Mouse (Mus musculus) midbrain, embryonic 14.5 days (tissue): ENCODE measurements at regions not wholly inside any gene's neighbourhood (a gene's known extent, or its start where the extent isn't known, plus 50 kb on each side); places are given as distances from the start of the nearest gene placed in this dataset.

Experiments
- ATAC-seq: fragments of 200-750 bp; cut with Nextera tagmentation; 2 replicates; pipeline ENCODE4 v1.8.0; 2017; ENCODE audit warnings: moderate number of reproducible peaks, moderate library complexity; ENCODE audit not compliant: low FRiP score, low TSS enrichment
- DNase-seq: peaks from one replicate; pipeline ENCODE4 v3.0.0-alpha.2; 2015
- H3K27ac ChIP-seq: fragments of 300-500 bp; sonication (generic); replicated peaks from 2 replicates; pipeline ENCODE4 v1.5.1; 2014; ENCODE audit warnings: mild to moderate bottlenecking, low read depth, low read length, moderate library complexity
- H3K27me3 ChIP-seq: fragments of 300-500 bp; sonication (generic); 2 replicates; pipeline ENCODE4 v1.6.1; 2014; ENCODE audit warnings: low read length, control low read depth, mixed read lengths; ENCODE audit not compliant: control insufficient read depth, insufficient read depth
- H3K36me3 ChIP-seq: fragments of 300-500 bp; sonication (generic); 2 replicates; pipeline ENCODE4 v1.6.1; 2014; ENCODE audit warnings: low read length, control low read depth; ENCODE audit not compliant: control insufficient read depth, insufficient read depth
- H3K4me1 ChIP-seq: fragments of 300-500 bp; sonication (generic); 2 replicates; pipeline ENCODE4 v1.6.1; 2014; ENCODE audit warnings: mild to moderate bottlenecking, antibody characterized with exemption, low read length, control low read depth; ENCODE audit not compliant: control insufficient read depth, insufficient read depth
- H3K4me2 ChIP-seq: fragments of 300-500 bp; sonication (generic); 2 replicates; pipeline ENCODE4 v1.6.1; 2014; ENCODE audit warnings: mild to moderate bottlenecking, low read length, moderate library complexity
- H3K4me3 ChIP-seq: fragments of 300-500 bp; sonication (generic); replicated peaks from 2 replicates; pipeline ENCODE4 v1.5.1; 2014; ENCODE audit warnings: low read depth, low read length
- H3K9ac ChIP-seq: fragments of 300-500 bp; sonication (generic); replicated peaks from 2 replicates; pipeline ENCODE4 v1.6.1; 2014; ENCODE audit warnings: mild to moderate bottlenecking, low read length, moderate library complexity
- H3K9me3 ChIP-seq: fragments of 300-500 bp; sonication (generic); 2 replicates; pipeline ENCODE4 v1.6.1; 2016; ENCODE audit warnings: low read length, control low read depth, mixed read lengths; ENCODE audit not compliant: control insufficient read depth
- WGBS: fragments of 180-500 bp; shearing (Covaris S2); extraction: QIAGEN DNeasy Blood & Tissue Kit; methylation state at CpG from one replicate; pipeline ENCODE4 v1.1.7; 2014; 5-methylcytosine and 5-hydroxymethylcytosine counted together

DNA sequence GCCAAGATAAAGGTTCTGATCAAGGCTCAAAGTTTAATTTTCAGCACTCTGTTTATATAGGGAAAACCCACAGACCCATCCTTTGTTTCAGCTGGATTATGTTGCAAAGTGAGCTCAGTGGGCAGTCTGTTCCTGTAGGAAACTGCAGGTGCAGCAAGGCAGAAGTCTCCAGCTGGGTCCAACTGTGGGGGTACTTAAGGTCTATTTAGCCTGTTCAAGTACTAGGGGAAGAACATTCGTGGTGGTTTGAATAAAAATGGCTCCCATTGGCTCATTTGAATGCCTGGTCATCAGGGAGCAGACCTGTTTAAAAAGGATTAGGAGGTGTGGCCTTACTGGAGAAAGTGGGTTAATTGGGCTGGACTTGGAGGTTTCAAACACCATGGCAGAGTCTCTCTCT lies 106.3 kb downstream of the 2410131K14Rik start:
- Histone ChIP-seq H3K9ac (no peak overlapping the region), H3K9me3 (no peaks in the 10 kb centered on the region), H3K27ac (no peak overlapping the region), H3K36me3 (no peaks in the 10 kb centered on the region), H3K4me1 (peaks cover 4% of the 10 kb centered on the region), H3K4me3 (no peak overlapping the region), H3K4me2 (no peak overlapping the region), H3K27me3 (no peaks in the 10 kb centered on the region)
- WGBS, result 39% methylated on average over 1 of the region's 1 CpGs
- DNase-seq, result no peak
- no peak for ATAC-seq

GRCm38 (mm10) chr5:118352142-118352541 lies 107.1 kb downstream of the 2410131K14Rik start:
- Histone ChIP-seq H3K9me3 (no peaks in the 10 kb centered on the region), H3K27ac (no peak overlapping the region), H3K36me3 (no peaks in the 10 kb centered on the region), H3K27me3 (no peaks in the 10 kb centered on the region), H3K4me2 (no peak overlapping the region), H3K4me3 (no peak overlapping the region), H3K4me1 (peaks cover 4% of the 10 kb centered on the region), H3K9ac (no peak overlapping the region)
- 92% methylated on average over 4 of the region's 4 CpGs for WGBS
- ATAC-seq, result no peak
- no peak for DNase-seq

DNA sequence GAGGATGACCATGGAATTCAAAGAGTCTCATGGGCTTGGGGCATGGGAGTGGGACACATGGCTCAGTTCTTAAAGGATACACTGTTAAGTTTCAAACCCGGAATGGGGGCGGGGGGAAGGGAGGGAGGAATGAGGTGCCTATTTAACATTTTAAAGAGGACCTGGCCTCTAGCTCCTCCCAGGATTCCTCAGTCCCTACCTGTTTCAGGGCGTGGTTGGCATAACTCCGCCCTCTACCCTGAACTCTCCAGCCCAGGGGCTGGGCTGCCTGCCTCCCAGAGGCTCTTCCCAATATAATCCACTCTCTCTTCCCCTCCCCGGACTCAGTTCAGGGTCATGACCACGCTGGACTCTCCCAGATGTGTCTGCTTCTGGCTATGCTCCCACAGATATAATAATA lies 108.0 kb downstream of the 2410131K14Rik start:
- 67% methylated on average over 6 of the region's 6 CpGs for WGBS
- Histone ChIP-seq H3K4me2 (no peak overlapping the region), H3K36me3 (no peaks in the 10 kb centered on the region), H3K27me3 (no peaks in the 10 kb centered on the region), H3K9ac (no peak overlapping the region), H3K9me3 (no peaks in the 10 kb centered on the region), H3K4me3 (no peak overlapping the region), H3K4me1 (peaks cover 4% of the 10 kb centered on the region), H3K27ac (no peak overlapping the region)
- ATAC-seq (no peak), DNase-seq (no peak)

DNA sequence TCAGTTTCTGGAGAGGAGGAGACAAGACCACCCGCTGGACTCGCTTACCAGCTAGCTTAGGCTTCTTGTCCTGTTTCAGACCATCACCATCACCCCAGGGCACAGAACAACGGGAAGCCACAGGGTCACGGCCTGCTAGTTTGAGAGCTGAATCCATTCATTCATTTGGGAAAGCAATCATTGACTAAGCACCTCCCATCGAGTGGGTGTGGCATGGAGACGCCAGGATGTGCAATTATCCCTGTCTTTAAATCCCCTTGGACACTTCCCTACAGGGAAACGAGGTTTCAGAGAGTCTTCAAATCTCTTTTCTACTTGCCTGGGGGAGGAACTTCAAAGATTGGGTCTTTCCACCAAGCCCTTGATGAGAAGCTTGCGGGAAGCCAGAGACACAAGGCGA lies 108.7 kb downstream of the 2410131K14Rik start:
- no peak overlapping the region for H3K27ac ChIP-seq
- peaks cover 4% of the 10 kb centered on the region for H3K4me1 ChIP-seq
- H3K4me3 ChIP-seq, result no peak overlapping the region
- H3K4me2 ChIP-seq, result no peak overlapping the region
- no peak overlapping the region for H3K9ac ChIP-seq
- no peaks in the 10 kb centered on the region for H3K9me3 ChIP-seq
- no peaks in the 10 kb centered on the region for H3K36me3 ChIP-seq
- 11% methylated on average over 9 of the region's 9 CpGs for WGBS
- no peak for ATAC-seq
- peak; percentile 29 for DNase-seq
- H3K27me3 ChIP-seq, result no peaks in the 10 kb centered on the region

- Histone ChIP-seq H3K9me3 (no peaks in the 10 kb centered on the region), H3K27me3 (no peaks in the 10 kb centered on the region), H3K4me1 (peaks cover 4% of the 10 kb centered on the region), H3K27ac (no peak overlapping the region), H3K9ac (no peak overlapping the region), H3K36me3 (no peaks in the 10 kb centered on the region), H3K4me3 (no peak overlapping the region), H3K4me2 (no peak overlapping the region)
- no peak for DNase-seq
- 17% methylated on average over 5 of the region's 5 CpGs for whole genome bisulfite sequencing
- ATAC-seq, result no peak
These were observed 109.1 kb downstream of the 2410131K14Rik start for GRCm38 (mm10) chr5:118354127-118354526.

GRCm38 (mm10) chr5:118354871-118355270 lies 109.8 kb downstream of the 2410131K14Rik start:
- no peak overlapping the region for H3K27ac ChIP-seq

DNA sequence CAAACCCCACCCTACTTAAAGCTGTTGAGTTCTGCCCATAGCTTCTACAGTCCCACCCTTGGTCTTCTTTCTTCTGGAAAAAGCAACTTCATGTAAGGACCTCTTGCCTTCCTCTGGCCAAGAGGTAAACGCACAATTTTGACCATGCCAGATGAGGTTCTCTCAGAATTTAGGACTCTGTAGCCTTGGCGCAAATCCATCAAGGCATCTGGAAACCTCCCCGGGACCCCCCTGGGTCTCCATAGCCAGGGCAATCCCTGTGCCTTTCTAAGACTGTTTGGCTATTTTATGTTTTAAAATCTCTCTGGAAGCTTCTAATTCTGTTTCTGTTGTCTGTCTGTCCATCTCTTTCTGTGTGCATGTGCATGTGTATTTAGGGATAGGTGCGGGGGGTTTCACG lies 110.3 kb downstream of the 2410131K14Rik start:
- Histone ChIP-seq H3K27ac (no peak overlapping the region), H3K4me3 (no peak overlapping the region), H3K9me3 (no peaks in the 10 kb centered on the region), H3K4me2 (no peak overlapping the region), H3K4me1 (peaks cover 4% of the 10 kb centered on the region), H3K9ac (no peak overlapping the region), H3K27me3 (no peaks in the 10 kb centered on the region), H3K36me3 (no peaks in the 10 kb centered on the region)
- ATAC-seq, result no peak
- no peak for DNase-seq
- 81% methylated on average over 5 of the region's 5 CpGs for WGBS

More at GRCm38 (mm10) chr5:118354871-118355270, 109.8 kb downstream of the 2410131K14Rik start:
- Histone ChIP-seq H3K27me3 (no peaks in the 10 kb centered on the region), H3K9ac (no peak overlapping the region), H3K4me1 (peaks cover 4% of the 10 kb centered on the region), H3K9me3 (no peaks in the 10 kb centered on the region), H3K36me3 (no peaks in the 10 kb centered on the region), H3K4me2 (no peak overlapping the region), H3K4me3 (no peak overlapping the region)
- DNase-seq, result no peak
- ATAC-seq, result no peak
- 9% methylated on average over 3 of the region's 3 CpGs for WGBS

DNA sequence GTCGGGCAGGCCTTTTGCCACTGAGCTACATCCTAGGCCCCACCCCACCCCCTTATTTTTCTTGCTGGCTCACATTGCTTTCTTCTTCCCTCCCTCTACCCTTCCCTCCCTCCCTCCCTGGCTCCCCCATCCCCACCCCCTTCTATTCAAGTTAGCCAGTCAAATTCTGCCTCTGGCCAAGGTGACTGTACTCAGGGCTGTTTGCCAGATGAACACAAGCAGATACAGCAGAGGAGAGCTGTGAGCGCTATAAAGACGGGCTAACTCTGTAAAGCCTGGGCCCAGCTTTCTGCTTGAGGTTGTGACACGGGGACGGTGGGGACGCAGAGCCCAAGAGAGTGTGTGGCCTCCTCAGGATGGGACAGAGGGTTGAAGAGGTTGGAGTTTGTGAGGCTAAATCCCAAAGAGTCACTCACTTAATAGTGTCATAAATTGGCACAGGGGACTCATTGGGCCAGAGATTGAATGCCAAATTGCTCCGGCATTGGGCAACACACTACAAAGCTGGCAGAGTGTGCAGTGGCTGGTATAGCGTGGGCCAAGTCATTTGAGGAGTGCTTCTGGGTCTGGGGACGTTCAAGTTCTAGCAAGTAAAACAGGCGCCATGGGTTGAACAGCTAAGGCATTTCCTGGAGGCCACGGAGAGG lies 110.8 kb downstream of the 2410131K14Rik start:
- DNase-seq (peak; percentile 54), ATAC-seq (no peak)
- no peak overlapping the region for H3K27ac ChIP-seq
- no peak overlapping the region for H3K4me2 ChIP-seq
- H3K9ac ChIP-seq, result no peak overlapping the region
- H3K9me3 ChIP-seq, result no peaks in the 10 kb centered on the region
- no peaks in the 10 kb centered on the region for H3K36me3 ChIP-seq
- no peak overlapping the region for H3K4me3 ChIP-seq
- peaks cover 4% of the 10 kb centered on the region for H3K4me1 ChIP-seq
- no peaks in the 10 kb centered on the region for H3K27me3 ChIP-seq
- WGBS, result 69% methylated on average over 11 of the region's 11 CpGs

DNA sequence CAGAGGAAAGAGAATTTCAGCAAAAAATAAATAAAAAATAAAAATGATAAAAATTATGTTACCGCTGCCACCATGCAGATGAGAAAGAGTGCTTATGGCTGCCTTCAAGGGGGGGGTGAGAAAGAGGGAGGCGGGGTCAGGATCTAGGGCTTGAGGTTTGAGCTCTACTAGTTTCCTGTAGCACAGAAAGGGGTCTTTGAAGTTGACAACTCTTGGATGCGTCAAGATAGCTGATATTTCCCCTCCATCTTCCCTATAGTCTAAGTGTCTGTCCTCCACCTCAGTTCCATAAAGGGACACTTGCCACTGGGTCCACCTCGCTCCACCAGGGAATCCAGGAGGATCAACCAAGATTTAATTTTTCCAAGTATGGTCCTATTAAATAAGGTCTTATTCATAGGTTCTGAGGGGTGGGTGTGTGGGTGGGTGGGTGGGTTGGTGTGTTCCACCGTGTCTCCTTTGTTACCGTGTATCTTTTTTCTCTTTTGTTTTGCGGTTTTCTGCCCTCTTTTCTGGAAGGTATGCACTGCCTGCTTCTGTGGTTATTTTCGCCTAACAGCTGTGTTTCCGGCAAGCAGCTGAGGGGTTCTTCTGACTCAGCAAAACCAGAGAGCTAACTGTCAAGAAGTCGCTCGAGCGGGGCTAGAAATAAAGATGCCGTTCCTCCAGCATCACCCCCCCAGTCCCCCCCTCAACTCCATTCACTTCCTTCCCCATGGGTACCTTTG lies 114.8 kb downstream of the 2410131K14Rik start:
- no peak for DNase-seq

More for the DNA sequence above, 114.8 kb downstream of the 2410131K14Rik start:
- H3K4me3 ChIP-seq, result no peak overlapping the region
- no peaks in the 10 kb centered on the region for H3K36me3 ChIP-seq
- WGBS, result 74% methylated on average over 13 of the region's 13 CpGs
- H3K9ac ChIP-seq, result no peak overlapping the region
- peaks cover 4% of the 10 kb centered on the region for H3K4me1 ChIP-seq
- no peak overlapping the region for H3K27ac ChIP-seq
- H3K4me2 ChIP-seq, result no peak overlapping the region
- no peaks in the 10 kb centered on the region for H3K9me3 ChIP-seq
- no peaks in the 10 kb centered on the region for H3K27me3 ChIP-seq
- ATAC-seq, result no peak
